Mouse (Mus musculus) MEL-GATA-1-ER (cell line): ENCODE results near the gene Snx32.
"Not testable (repeated sequence)": the region's sequence is repeated elsewhere in the genome, so short reads cannot be mapped to it uniquely, and the experiment has no call there.

Source experiments
- DNase-seq: peaks from one replicate; pipeline ENCODE4 v3.0.0-alpha.2; 2012; ENCODE audit warnings: low read depth; ENCODE audit errors: extremely low read depth

Snx32 gene

DNA sequence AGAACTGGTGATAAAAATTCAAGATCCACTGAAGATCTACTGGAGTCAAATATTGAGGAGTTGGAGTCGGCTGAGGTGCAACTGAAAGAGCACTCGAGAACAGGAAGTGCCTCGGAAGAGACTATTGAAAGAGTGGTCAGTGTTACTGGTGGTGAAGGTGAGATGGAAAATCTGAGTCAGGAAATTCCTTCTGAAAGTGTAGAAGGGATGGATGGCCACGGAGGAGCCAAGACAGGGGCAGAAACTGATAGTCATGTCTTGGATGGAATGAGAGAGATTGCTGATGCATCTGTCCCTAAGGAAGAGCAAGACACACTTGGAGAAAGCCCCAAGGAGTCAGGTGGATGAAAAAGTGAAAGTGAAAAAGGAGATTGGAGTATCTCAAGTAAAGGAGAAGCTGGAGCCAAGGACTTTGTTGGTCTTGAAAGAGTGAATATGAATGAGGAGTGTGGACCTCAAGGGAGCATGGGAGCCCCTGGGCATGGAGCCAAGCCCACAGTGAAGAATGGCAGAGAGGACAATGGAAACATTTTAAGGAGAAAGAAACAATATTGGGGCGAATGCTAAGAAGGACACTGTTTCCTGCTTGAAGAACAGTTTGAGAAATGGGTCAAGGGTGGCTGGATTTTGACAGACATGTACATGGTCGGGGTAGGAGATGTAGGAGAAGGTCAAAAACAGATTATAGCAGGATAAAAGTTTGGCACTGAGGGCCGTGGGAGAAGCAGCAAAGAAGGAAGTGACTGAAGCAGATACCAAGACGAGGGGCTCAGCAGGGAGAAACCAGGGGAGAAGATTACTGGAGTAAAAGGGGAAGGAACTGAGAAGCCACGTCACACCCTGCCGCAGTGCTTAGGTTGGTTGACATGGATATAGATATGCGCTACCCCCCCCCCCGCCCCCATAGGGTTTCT, 2.0 kb upstream of the Snx32 start:
- DNase-seq = peak; percentile 95

DNA sequence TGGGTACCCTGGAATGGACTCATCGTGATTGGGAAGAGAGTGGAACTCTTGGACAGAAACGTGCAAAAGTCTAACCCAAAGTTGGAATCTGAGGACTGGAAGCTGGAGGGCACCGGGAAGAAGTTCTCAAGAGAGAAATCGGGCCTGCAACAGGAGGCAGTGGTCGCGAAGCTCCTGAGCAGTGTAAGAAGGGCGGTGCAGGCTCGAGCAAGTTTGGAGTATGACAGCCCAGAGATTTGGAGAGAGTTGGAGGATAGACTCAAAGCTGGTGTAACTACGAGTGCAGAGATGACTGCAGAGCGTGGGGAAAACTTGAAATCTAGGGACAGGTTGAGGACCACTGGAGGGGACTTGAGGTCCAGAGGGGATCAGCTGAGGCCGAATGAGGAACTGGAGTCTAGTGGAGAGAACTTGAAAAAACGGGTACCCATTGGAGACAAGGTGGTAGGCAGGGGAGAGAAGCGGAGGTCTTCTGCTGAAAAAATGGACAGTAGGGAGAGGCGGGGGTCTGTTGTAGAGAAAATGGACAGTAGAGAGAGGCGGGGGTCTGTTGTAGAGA, 815 bp upstream of the Snx32 start:
- DNase-seq = peak; percentile 51

DNA sequence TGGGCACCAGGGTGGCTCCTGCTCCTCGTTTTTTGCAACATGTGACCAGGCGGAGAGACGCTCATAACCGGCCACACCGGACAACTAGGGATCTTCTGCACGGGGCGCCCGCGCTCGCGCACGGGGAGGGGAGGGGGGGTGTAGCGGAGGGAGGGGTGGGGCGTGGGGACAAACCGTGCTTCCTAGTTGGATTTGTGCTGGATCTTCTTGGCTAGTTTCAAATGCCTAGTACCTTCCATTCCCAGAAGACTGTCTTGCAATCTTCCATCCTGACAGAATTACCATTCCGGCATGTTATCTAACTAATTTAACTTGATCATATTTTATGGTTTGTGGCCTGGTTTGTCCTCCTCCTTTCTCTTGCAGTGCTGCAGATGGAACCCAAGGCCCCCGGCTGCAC, 6.7 kb downstream of the Snx32 start, which contains the start of gene 1700020D05Rik:
TSS of gene 1700020D05Rik (minus strand) at position 101 of the 400 bp plus-strand sequence.
- DNase-seq = no peak

DNA sequence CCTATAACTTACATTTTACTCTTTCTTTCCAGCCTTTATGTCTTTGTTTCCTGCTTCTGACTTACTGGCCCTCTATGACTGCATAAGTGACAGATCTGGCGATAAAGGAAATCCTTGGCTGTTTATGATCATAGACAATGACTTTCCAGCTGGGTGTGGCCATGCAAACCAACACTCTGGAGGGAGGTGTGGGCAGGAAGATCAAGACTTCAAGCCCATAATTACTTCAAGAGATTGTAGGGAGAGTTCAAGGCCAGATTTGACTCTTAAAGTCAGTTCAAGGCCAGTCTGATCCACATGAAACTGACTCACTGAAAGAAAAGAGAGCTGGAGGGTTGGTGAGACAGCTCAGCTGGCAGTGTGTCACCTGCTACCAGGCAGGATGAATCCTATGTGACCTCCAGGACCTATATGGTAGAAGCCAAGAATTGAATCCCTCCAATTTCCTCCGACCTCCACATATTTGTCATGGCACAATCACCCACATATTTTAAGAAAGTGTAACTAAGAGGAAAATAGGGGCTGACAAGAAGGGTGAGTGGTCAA, 9.9 kb downstream of the Snx32 start:
- DNase-seq = no peak

DNA sequence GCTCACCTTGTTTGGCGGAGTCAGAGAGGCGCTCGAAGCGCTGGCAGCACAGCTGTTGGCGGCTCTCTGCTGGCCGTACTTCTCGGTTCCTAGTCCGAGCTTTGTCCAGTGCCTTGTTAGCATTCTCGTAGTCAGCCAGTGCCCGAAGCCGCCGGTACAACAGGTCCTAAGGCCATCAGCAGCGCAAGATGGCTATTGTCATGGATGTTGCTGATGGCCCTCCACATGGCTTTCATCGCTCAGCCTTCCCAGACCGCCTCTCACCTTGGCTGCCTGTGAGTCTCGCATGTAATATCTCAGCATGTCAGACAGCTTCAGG, 14.3 kb downstream of the Snx32 start:
- no peak for DNase-seq

DNA sequence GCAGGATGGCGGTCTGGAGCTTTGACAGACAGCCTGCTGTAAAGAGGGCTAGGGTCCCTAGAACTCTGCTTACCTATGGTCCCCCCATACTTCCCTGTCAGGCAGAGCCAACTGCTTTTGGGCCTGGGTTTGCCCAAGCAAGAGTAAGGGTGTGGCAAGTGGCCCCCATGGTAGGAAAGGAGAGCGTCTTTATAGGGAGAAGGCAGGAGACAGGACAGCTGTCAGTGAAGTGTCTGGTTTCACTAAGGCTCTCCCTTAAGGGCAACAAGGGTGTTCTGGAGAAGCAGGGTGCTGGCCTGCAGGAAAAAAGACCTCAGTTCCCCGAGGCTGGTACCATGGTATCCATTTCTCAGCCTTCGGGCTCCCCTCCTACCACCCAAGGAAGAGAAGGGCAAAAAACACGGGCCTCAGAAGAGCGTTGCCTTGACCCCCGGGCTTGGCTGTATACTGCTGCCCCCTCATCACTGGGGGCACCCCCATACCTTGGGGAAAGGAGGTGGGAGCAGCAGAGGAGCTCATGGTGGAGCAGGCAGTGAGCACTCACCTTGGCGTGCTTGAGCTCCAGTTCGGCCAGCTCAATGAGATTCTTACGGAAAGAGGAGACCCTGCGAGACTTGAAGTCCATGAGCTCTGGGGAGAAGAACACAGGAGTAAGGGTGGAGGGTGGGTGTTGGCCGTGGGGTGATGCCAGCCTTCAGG, 14.8 kb downstream of the Snx32 start:
- DNase-seq = no peak

DNA sequence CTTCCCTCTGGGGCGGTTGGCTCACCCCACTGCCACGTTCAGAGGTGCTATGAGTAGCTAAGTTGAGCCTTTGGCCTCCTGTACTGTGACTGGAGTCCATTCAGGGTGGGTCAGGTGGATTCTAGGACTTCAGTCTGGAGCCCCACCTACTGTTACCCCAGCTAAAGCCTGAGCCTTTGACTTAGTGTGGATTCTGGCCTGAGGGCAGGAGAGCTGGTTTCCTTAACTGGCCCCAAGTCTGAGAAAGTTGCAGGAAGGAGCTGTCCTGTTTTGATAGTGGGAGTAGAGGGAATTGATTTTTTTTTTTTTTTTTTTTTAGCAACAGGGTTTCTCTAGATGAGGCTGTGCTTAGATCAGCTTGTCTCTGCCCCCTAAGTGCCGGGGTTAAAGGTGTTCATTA, 16.0 kb downstream of the Snx32 start:
- no peak for DNase-seq

DNA sequence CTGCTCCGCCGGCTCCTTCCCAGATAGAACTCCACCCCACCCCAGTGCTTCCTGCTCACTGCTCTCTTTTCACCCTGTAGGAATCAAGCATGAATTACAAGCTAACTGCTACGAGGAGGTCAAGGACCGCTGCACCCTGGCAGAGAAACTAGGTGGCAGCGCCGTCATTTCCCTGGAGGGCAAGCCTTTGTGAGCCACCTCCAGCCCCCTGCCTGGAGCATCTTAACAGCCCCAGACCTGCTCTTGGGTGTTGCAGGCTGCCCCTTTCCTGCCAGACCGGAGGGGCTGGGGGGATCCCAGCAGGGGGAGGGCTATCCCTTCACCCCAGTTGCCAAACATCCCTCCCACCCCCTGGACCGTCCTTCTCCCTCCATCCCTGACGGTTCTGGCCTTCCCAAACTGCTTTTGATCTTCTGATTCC, 17.0 kb downstream of the Snx32 start:
- DNase-seq = not testable (repeated sequence)

DNA sequence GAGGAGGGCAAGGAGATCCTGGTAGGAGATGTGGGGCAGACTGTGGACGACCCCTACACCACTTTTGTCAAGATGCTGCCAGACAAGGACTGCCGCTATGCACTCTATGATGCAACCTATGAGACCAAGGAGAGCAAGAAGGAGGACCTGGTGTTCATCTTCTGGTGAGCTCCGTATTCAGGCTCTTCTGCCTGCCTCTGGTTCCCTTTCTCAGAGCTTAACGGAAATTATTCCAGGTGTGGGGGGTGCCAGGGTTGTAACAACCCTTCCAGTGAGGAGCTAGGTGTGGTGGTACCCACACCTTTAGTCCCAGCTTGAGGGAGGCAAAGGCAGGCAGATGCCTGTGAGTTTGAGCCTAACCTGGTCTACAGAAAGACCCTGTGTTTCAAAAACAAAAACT, 17.7 kb downstream of the Snx32 start:
- no peak for DNase-seq

DNA sequence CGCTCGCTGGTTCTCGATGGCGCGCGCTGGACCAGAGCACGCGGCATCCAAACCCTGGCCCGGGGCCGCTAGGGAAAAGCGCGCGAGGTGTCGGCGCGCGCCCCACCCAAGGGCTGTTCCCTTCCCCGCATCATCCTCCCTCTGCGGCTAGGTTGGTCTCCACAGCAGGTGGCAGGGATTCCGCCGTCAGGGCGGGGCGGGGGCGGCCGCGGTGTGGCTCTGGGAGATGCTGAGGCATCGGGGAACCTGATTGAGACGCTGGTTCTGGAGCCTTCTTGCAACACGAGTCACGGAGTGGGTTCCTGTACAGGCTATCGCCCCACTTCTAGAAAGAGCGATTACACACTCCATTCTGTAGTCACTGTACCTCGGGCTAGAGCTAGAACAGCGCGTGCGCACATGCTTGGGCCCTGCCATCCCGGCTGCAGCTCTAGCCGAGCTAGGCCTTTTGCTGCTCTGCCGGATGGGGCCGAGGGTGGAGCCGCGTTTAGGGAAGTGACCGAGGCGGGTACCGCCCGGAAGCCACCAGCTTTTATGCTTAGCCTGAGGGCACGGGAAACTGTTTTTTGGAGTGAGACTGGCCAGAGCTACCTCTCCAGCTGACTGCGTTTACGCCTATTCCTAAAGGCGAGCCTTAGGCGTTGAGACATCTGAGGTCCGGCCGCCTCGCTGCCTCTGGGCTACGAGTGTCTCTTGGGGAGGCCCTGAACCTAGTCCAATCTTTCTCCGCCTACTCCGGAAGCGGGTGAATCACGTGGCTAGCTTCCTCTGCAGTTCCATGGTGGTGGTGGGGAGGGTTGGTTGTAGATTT, 19.2 kb downstream of the Snx32 start:
- peak; percentile 87 for DNase-seq

DNA sequence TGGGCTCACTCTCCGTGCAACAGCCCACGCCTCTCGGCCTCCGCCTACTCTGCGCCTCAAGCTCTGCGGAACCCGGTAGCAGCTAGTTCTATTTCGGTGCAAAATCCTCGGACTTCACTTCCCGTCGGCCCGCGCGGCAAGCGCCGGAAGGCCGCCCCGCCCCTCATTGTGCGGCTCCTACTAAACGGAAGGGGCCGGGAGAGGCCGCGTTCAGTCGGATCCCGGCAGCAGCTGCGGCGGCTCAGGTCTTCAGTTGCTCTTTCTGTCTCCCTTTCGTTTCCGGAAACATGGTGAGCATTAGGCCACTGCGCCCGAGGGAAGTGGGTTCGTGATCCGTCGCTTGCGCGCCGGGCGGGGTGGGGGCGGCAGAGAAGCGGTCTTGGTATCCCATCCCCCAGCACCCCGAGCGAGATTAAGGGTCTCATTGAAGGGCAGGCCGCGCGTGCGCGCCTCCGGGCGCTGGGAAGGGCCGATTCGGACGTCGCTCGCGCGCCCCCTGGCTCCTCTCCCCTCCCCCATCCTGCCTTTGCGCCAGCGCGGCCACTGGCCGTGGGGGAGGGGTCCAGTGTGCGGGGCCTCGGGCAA, 19.9 kb downstream of the Snx32 start, which contains the start of gene Cfl1:
TSS of gene Cfl1 (plus strand) at position 143 of the 585 bp plus-strand sequence.
- DNase-seq = peak; percentile 95

DNA sequence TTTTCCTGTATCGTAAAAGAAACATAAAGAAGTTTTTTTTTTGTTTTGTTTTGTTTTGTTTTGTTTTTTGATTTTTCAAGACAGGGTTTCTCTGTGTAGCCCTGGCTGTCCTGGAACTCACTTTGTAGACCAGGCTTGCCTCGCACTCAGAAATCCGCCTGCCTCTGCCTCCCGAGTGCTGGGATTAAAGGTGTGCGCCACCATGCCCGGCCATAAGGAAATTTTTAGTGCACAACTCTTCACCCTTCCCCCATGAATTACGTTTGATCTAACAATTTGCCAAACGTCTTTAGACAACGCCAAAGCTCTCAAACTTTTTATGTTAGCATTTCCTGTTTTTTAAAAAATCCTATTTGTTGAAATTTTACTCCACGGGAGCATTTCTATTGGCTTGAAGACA, 20.6 kb downstream of the Snx32 start:
- DNase-seq = not testable (repeated sequence)

DNA sequence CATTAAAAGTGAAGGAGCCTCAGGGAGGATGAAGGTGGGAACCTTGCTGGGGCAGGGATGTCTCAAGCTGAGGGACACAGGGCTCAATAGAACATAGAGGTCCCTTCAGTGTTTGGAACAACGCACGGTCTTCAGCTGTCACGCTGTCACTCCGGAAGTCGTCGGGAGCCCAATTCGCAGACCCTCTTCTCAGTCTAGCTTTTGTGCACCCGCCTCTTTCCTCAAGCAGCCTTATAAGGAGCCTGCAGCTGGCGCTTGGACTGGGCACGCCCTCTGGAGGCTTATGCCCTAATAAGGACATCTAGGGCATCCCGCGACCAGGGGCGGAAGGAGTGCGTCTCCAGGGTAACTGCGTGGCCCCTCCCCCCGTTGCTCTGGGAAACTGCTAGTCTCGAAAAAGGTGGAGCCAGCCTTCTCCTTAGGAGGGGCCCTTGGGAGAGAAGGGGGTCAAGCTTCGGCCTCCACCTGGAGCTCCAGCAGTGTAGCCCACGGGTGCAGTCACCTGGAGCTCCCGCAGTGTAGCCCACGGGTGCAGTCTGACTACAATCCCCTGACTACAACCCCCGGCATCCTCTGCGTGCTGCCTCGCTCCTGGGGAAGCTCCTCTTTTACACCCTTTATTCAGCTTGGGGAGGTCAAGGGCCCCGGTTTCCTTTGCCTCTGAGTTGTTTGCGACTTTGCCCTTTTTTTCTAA, 21.3 kb downstream of the Snx32 start:
- DNase-seq = peak; percentile 98

DNA sequence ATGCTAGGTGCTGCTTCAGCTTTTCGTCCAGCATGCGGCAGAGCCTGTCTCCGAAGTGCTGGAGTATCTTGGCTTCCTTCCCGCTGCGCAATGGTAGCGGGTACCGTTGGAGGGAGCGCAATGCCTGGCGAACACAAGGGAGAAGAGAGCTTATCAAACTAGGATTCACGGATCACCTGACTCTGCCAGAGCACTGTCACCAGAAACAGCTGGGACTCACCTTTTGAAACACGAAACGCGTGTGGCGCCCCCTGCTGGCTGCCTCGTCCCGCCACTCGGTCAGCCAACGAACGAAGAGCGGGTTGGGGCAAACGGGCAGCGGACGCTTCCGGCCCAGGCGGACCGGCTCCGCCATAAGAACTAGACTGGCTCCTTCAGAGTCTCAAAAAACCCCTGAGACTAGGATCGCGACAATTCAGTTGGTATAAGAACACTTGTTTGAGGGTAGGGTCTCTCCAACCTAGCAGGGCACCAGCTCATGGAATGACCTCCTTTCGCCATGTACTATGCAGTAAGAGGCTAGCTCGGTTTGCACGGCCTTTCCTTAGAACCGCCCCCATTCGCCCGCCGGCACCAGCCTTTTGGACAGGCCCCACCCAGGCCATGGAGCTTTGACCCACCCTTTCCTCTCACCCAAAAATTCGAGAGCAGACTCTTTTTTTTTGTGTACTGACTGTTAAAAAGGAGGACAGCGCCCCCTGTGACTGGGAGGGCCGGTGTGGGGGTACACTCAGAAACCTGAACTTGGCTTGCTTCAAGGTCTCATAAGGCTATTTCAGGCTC, 22.4 kb downstream of the Snx32 start, which contains the start of gene Mus81:
TSS of gene Mus81 (minus strand) at position 635 of the 783 bp plus-strand sequence.
- peak; percentile 92 for DNase-seq

DNA sequence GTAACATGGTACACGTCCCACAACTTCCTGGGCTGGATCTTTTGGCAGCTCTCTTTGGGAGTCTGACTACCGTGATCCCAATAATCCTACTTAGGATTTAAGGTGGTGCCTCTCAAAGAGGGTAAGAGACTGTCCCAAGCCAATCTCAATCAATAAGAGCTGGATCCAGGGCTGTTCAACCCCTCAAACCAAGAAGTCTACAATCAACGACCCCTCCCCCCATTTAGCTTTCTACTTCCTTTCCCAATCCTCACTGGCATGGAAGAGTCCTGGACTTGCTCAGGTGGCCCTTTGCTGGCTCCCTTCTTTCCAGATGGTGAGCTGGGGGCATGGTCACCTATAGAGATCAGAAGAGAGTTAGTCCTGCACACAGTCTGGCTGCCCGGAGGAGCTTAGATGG, 23.6 kb downstream of the Snx32 start:
- no peak for DNase-seq

DNA sequence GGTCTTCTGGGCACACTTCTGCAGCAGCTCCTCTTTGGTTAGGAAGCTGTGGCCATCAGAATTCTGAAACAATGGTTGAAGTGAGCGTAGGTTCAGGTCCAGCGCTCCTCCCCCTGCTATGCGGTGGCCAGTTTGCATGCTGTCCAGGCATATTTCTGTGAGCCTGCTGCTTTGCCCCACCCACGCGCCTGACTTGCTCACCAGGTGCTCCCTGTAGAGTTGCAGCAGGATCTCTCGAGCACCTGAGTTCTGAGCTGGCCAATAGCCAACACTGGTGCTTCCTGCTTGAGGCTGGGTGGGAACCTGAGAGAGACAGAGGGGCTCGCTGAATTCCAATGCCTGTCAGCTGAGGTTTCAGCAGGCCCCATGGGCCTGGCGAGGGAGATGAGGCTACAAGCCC, 24.1 kb downstream of the Snx32 start:
- DNase-seq = no peak

DNA sequence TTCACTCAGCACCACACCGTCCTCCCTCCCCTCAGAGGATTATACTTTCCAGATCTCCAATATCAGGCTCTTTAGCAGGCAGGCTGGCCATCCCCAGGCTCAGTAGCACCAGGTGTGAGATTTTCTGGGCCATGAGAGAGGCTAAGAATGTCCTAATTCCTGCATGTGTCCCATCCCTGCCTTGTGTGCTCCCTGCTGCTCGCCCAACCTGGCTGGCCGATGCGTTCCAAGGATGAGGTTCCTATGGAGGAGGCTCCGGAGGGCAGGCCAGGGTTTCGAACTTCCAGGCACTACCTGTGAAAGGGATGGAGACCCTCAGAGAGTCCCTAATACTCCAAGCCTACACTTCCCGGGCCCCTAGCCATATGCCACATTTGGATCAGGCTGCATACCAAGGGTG, 24.5 kb downstream of the Snx32 start:
- no peak for DNase-seq

DNA sequence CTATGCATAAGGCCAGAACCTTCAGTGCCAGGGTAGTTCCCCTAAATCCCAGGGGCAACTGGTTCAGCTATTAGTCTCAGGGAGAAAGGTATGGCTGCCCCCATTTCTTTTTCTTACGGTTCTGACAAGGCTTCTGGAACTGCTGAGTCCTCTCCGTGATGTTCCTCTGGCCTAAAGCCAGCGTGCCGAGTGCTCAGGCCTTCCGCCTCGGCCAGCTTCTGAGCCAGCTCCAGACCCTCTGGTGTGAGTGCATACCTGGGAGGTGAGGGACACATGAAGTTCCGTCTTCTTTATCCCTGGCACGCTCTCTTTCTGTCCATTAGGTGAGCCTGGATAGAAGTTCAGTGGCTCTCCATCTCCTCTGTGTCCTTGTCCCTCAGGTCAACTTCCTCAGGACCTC, 25.0 kb downstream of the Snx32 start:
- no peak for DNase-seq

DNA sequence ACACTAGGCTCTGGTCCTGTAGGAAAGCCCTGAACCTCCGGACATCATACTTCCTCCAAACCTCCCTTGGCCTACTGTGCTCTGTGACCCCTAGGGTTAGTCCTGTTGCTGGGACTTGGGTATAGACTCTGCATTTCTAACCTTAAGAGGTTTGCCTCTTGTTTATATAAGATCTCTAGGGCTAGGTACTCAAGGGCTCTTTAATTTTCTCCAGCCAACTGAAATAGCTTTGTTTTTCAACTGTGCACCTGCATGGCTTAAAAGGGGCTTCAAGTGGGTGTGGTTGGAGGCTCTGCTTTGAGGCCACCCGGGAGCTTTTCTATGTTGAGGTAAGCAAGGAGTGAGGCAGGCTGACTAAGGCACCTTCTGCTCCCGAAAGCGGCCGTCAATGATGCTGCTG, 25.8 kb downstream of the Snx32 start:
- DNase-seq = no peak
